Mouse (Mus musculus): Measurements from ENCODE around the gene Adpgk. TPM values are rescaled to one million over a fixed set of nuclear protein-coding genes. Genes with fewer than 3 reads are reported as not detected.

Adpgk gene
- polyA plus RNA-seq, 1 experiment from 2014 or later, result 34.7 TPM

GRCm38 (mm10) chr9:59296419-59296818 is 5.1 kb downstream of the Adpgk start:
- Histone ChIP-seq H3K4me3 (no peak overlapping the region), H3K27me3 (ENCODE audit: poor library complexity, severe bottlenecking) (no peaks in the 10 kb centered on the region)
- WGBS, result 99% methylated on average over 2 of the region's 2 CpGs

GRCm38 (mm10) chr9:59307890-59308289 is 16.5 kb downstream of the Adpgk start:
- no peak for DNase-seq (ENCODE audit: extremely low spot score, low spot score)
- Histone ChIP-seq H3K27me3 (ENCODE audit: poor library complexity, severe bottlenecking) (no peaks in the 10 kb centered on the region), H3K36me3 (replicated peaks) (peaks cover 95% of the 10 kb centered on the region), H3K27ac (no peak overlapping the region), H3K4me1 (no peaks in the 10 kb centered on the region), H3K4me3 (no peak overlapping the region), H3K9me3 (no peaks in the 10 kb centered on the region)
- WGBS, result 84% methylated on average over 2 of the region's 2 CpGs

More at GRCm38 (mm10) chr9:59296419-59296818, 5.1 kb downstream of the Adpgk start:
- no peak overlapping the region for H3K27ac ChIP-seq
- H3K4me1 ChIP-seq, result peaks cover 16% of the 10 kb centered on the region
- DNase-seq (ENCODE audit: extremely low spot score, low spot score), result no peak
- H3K36me3 ChIP-seq (replicated peaks), result peaks cover 49% of the 10 kb centered on the region
- no peaks in the 10 kb centered on the region for H3K9me3 ChIP-seq

GRCm38 (mm10) chr9:59310582-59311283 is 19.4 kb downstream of the Adpgk start:
- no peak for DNase-seq (ENCODE audit: extremely low spot score, low spot score)
- Histone ChIP-seq H3K9me3 (no peaks in the 10 kb centered on the region), H3K4me1 (no peaks in the 10 kb centered on the region), H3K4me3 (no peak overlapping the region), H3K36me3 (replicated peaks) (peaks cover 95% of the 10 kb centered on the region), H3K27ac (no peak overlapping the region), H3K27me3 (ENCODE audit: poor library complexity, severe bottlenecking) (no peaks in the 10 kb centered on the region)
- WGBS, result 93% methylated on average over 8 of the region's 8 CpGs

- peaks cover 95% of the 10 kb centered on the region for H3K36me3 ChIP-seq (replicated peaks)
- DNase-seq (ENCODE audit: extremely low spot score, low spot score), result no peak
- H3K27ac ChIP-seq, result no peak overlapping the region
- H3K4me1 ChIP-seq, result no peaks in the 10 kb centered on the region
- no peaks in the 10 kb centered on the region for H3K9me3 ChIP-seq
- 84% methylated on average over 3 of the region's 3 CpGs for WGBS
- no peak overlapping the region for H3K4me3 ChIP-seq
- no peaks in the 10 kb centered on the region for H3K27me3 ChIP-seq (ENCODE audit: poor library complexity, severe bottlenecking)
These were observed 19.9 kb downstream of the Adpgk start for GRCm38 (mm10) chr9:59311284-59311670.

GRCm38 (mm10) chr9:59316206-59316605 is 24.8 kb downstream of the Adpgk start:
- H3K36me3 ChIP-seq (replicated peaks), result peaks cover 72% of the 10 kb centered on the region
- H3K4me3 ChIP-seq, result no peak overlapping the region
- no peak overlapping the region for H3K27ac ChIP-seq
- WGBS, result 92% methylated on average over 3 of the region's 3 CpGs
- no peaks in the 10 kb centered on the region for H3K27me3 ChIP-seq (ENCODE audit: poor library complexity, severe bottlenecking)
- H3K4me1 ChIP-seq, result no peaks in the 10 kb centered on the region
- H3K9me3 ChIP-seq, result no peaks in the 10 kb centered on the region
- no peak for DNase-seq (ENCODE audit: extremely low spot score, low spot score)

GRCm38 (mm10) chr9:59324351-59324750 is 33.0 kb downstream of the Adpgk start:
- DNase-seq (ENCODE audit: extremely low spot score, low spot score), result no peak
- H3K27ac ChIP-seq, result no peak overlapping the region
- peaks cover 82% of the 10 kb centered on the region for H3K36me3 ChIP-seq (replicated peaks)
- H3K4me3 ChIP-seq, result no peak overlapping the region
- H3K4me1 ChIP-seq, result no peaks in the 10 kb centered on the region
- H3K27me3 ChIP-seq (ENCODE audit: poor library complexity, severe bottlenecking), result no peaks in the 10 kb centered on the region
- H3K9me3 ChIP-seq, result no peaks in the 10 kb centered on the region

- H3K4me3 ChIP-seq, result no peak overlapping the region
- no peaks in the 10 kb centered on the region for H3K9me3 ChIP-seq
- no peaks in the 10 kb centered on the region for H3K4me1 ChIP-seq
- no peak overlapping the region for H3K27ac ChIP-seq
- peaks cover 78% of the 10 kb centered on the region for H3K36me3 ChIP-seq (replicated peaks)
- DNase-seq (ENCODE audit: extremely low spot score, low spot score), result no peak
- no peaks in the 10 kb centered on the region for H3K27me3 ChIP-seq (ENCODE audit: poor library complexity, severe bottlenecking)
- WGBS, result 94% methylated on average over 5 of the region's 5 CpGs
These were observed 38.7 kb downstream of the Adpgk start for GRCm38 (mm10) chr9:59330055-59330454.

GRCm38 (mm10) chr9:59336539-59336938 is 45.2 kb downstream of the Adpgk start:
- Histone ChIP-seq H3K27ac (no peak overlapping the region), H3K4me3 (no peak overlapping the region), H3K4me1 (no peaks in the 10 kb centered on the region), H3K9me3 (no peaks in the 10 kb centered on the region), H3K36me3 (replicated peaks) (peaks cover 60% of the 10 kb centered on the region), H3K27me3 (ENCODE audit: poor library complexity, severe bottlenecking) (no peaks in the 10 kb centered on the region)
- 94% methylated on average over 3 of the region's 3 CpGs for WGBS
- DNase-seq (ENCODE audit: extremely low spot score, low spot score), result no peak

GRCm38 (mm10) chr9:59337889-59338288 is 46.5 kb downstream of the Adpgk start:
- 96% methylated on average over 5 of the region's 5 CpGs for WGBS
- DNase-seq (ENCODE audit: extremely low spot score, low spot score), result no peak
- no peak overlapping the region for H3K27ac ChIP-seq
- H3K27me3 ChIP-seq (ENCODE audit: poor library complexity, severe bottlenecking), result no peaks in the 10 kb centered on the region
- H3K9me3 ChIP-seq, result no peaks in the 10 kb centered on the region
- H3K36me3 ChIP-seq (replicated peaks), result peaks cover 60% of the 10 kb centered on the region
- no peak overlapping the region for H3K4me3 ChIP-seq
- no peaks in the 10 kb centered on the region for H3K4me1 ChIP-seq

GRCm38 (mm10) chr9:59338411-59338810 is 47.1 kb downstream of the Adpgk start:
- no peaks in the 10 kb centered on the region for H3K27me3 ChIP-seq (ENCODE audit: poor library complexity, severe bottlenecking)
- no peak overlapping the region for H3K27ac ChIP-seq
- no peaks in the 10 kb centered on the region for H3K9me3 ChIP-seq
- H3K4me3 ChIP-seq, result no peak overlapping the region
- WGBS, result 91% methylated on average over 5 of the region's 5 CpGs
- H3K4me1 ChIP-seq, result no peaks in the 10 kb centered on the region
- no peak for DNase-seq (ENCODE audit: extremely low spot score, low spot score)
- peaks cover 58% of the 10 kb centered on the region for H3K36me3 ChIP-seq (replicated peaks)

GRCm38 (mm10) chr9:59339107-59339506 is 47.7 kb downstream of the Adpgk start:
- Histone ChIP-seq H3K4me1 (no peaks in the 10 kb centered on the region), H3K9me3 (no peaks in the 10 kb centered on the region), H3K36me3 (replicated peaks) (peaks cover 59% of the 10 kb centered on the region), H3K27me3 (ENCODE audit: poor library complexity, severe bottlenecking) (no peaks in the 10 kb centered on the region), H3K27ac (no peak overlapping the region), H3K4me3 (no peak overlapping the region)
- WGBS, result 94% methylated on average over 5 of the region's 5 CpGs
- DNase-seq (ENCODE audit: extremely low spot score, low spot score), result no peak

- H3K4me3 ChIP-seq, result no peak overlapping the region
- H3K27me3 ChIP-seq (ENCODE audit: poor library complexity, severe bottlenecking), result no peaks in the 10 kb centered on the region
- no peaks in the 10 kb centered on the region for H3K4me1 ChIP-seq
- H3K9me3 ChIP-seq, result no peaks in the 10 kb centered on the region
- DNase-seq (ENCODE audit: extremely low spot score, low spot score), result no peak
- WGBS, result 90% methylated on average over 9 of the region's 9 CpGs
- H3K27ac ChIP-seq, result no peak overlapping the region
- H3K36me3 ChIP-seq (replicated peaks), result peaks cover 55% of the 10 kb centered on the region
These were observed 48.6 kb downstream of the Adpgk start for GRCm38 (mm10) chr9:59340002-59340401.

- no peaks in the 10 kb centered on the region for H3K9me3 ChIP-seq
- peaks cover 29% of the 10 kb centered on the region for H3K36me3 ChIP-seq (replicated peaks)
- no peak overlapping the region for H3K27ac ChIP-seq
- no peak for DNase-seq (ENCODE audit: extremely low spot score, low spot score)
- WGBS, result 79% methylated on average over 2 of the region's 2 CpGs
- H3K4me3 ChIP-seq, result no peak overlapping the region
- no peaks in the 10 kb centered on the region for H3K27me3 ChIP-seq (ENCODE audit: poor library complexity, severe bottlenecking)
- no peaks in the 10 kb centered on the region for H3K4me1 ChIP-seq
These were observed 54.8 kb downstream of the Adpgk start for GRCm38 (mm10) chr9:59346176-59346575.

Measured in forebrain, embryonic 10.5 days (tissue).